Mouse (Mus musculus) midbrain, embryonic 10.5 days (tissue): ENCODE data around the gene Rhobtb1. TPM values are rescaled to one million over a fixed set of nuclear protein-coding genes. Genes with fewer than 3 reads are reported as not detected.
A peak's percentile ranks its signal among the peaks of the same experiment; 100 is the strongest.

Experiments
- DNase-seq: peaks from one replicate; pipeline ENCODE4 v3.0.0-alpha.2; 2017; ENCODE audit warnings: low spot score
- H3K27ac ChIP-seq: fragments of 300-500 bp; sonication (generic); replicated peaks from 2 replicates; pipeline ENCODE4 v1.5.1; 2016; ENCODE audit warnings: mild to moderate bottlenecking
- H3K27me3 ChIP-seq: fragments of 300-500 bp; sonication (generic); 2 replicates; pipeline ENCODE4 v1.6.1; 2016; ENCODE audit warnings: low read depth, mild to moderate bottlenecking; ENCODE audit not compliant: poor library complexity, severe bottlenecking
- H3K36me3 ChIP-seq: fragments of 300-500 bp; sonication (generic); 2 replicates; pipeline ENCODE4 v1.6.1; 2016; ENCODE audit warnings: mild to moderate bottlenecking, moderate library complexity
- H3K4me1 ChIP-seq: fragments of 300-500 bp; sonication (generic); 2 replicates; pipeline ENCODE4 v1.6.1; 2016
- H3K4me3 ChIP-seq: fragments of 300-500 bp; sonication (generic); 2 replicates; pipeline ENCODE4 v1.5.1; 2016; ENCODE audit warnings: mild to moderate bottlenecking, moderate library complexity
- H3K9me3 ChIP-seq: fragments of 300-500 bp; sonication (generic); replicated peaks from 2 replicates; pipeline ENCODE4 v1.6.1; 2016; ENCODE audit warnings: mild to moderate bottlenecking
- WGBS: fragments of 180-500 bp; shearing (Covaris S2); methylation state at CpG from one replicate; pipeline ENCODE4 v1.1.7; 2016; 5-methylcytosine and 5-hydroxymethylcytosine counted together
- polyA plus RNA-seq: library from polyadenylated mRNA; unstranded; fragments of >200 nt; fragmentation: Nextera tagmentation; extraction: Ambion mirVana; gene quantifications from 2 replicates; pipeline ENCODE4 v1.2.1, GENCODE M21; 2016

Gene Rhobtb1
- polyA plus RNA-seq, 1 experiment from 2014 or later = 12.6 TPM

GRCm38 (mm10) chr10:69255594-69255993 lies 104.4 kb downstream of the Rhobtb1 start:
- H3K27ac ChIP-seq = no peak overlapping the region
- no peak for DNase-seq
- 70% methylated on average over 5 of the region's 5 CpGs for WGBS
- no peaks in the 10 kb centered on the region for H3K9me3 ChIP-seq
- H3K4me1 ChIP-seq = peaks cover 37% of the 10 kb centered on the region
- H3K4me3 ChIP-seq = no peak overlapping the region
- peaks cover 15% of the 10 kb centered on the region for H3K36me3 ChIP-seq
- no peaks in the 10 kb centered on the region for H3K27me3 ChIP-seq

GRCm38 (mm10) chr10:69257592-69258133 lies 106.4 kb downstream of the Rhobtb1 start:
- WGBS = 84% methylated on average over 6 of the region's 6 CpGs
- H3K4me1 ChIP-seq = peaks cover 34% of the 10 kb centered on the region
- peaks cover 7% of the 10 kb centered on the region for H3K36me3 ChIP-seq
- no peaks in the 10 kb centered on the region for H3K9me3 ChIP-seq
- no peak overlapping the region for H3K4me3 ChIP-seq
- H3K27me3 ChIP-seq = no peaks in the 10 kb centered on the region
- DNase-seq = no peak
- no peak overlapping the region for H3K27ac ChIP-seq

- no peaks in the 10 kb centered on the region for H3K27me3 ChIP-seq
- peaks cover 7% of the 10 kb centered on the region for H3K36me3 ChIP-seq
- WGBS = 86% methylated on average over 9 of the region's 9 CpGs
- no peak overlapping the region for H3K27ac ChIP-seq
- H3K4me1 ChIP-seq = peaks cover 33% of the 10 kb centered on the region
- H3K9me3 ChIP-seq = no peaks in the 10 kb centered on the region
- no peak for DNase-seq
- no peak overlapping the region for H3K4me3 ChIP-seq
Measured at GRCm38 (mm10) chr10:69258588-69258987, 107.4 kb downstream of the Rhobtb1 start.

GRCm38 (mm10) chr10:69259161-69259560 lies 107.9 kb downstream of the Rhobtb1 start:
- no peak overlapping the region for H3K4me3 ChIP-seq
- no peaks in the 10 kb centered on the region for H3K9me3 ChIP-seq
- peaks cover 33% of the 10 kb centered on the region for H3K4me1 ChIP-seq
- no peak overlapping the region for H3K27ac ChIP-seq
- peaks cover 7% of the 10 kb centered on the region for H3K36me3 ChIP-seq
- no peaks in the 10 kb centered on the region for H3K27me3 ChIP-seq
- 69% methylated on average over 2 of the region's 2 CpGs for WGBS
- DNase-seq = no peak

- Histone ChIP-seq H3K36me3 (peaks cover 7% of the 10 kb centered on the region), H3K27me3 (no peaks in the 10 kb centered on the region), H3K9me3 (no peaks in the 10 kb centered on the region), H3K27ac (no peak overlapping the region), H3K4me3 (no peak overlapping the region), H3K4me1 (peaks cover 27% of the 10 kb centered on the region)
- 86% methylated on average over 8 of the region's 8 CpGs for WGBS
- no peak for DNase-seq
Measured at GRCm38 (mm10) chr10:69259929-69260328, 108.7 kb downstream of the Rhobtb1 start.

GRCm38 (mm10) chr10:69262918-69263822 lies 111.9 kb downstream of the Rhobtb1 start:
- peaks cover 23% of the 10 kb centered on the region for H3K4me1 ChIP-seq
- H3K27me3 ChIP-seq = no peaks in the 10 kb centered on the region
- H3K36me3 ChIP-seq = peaks cover 20% of the 10 kb centered on the region
- WGBS = 83% methylated on average over 14 of the region's 14 CpGs
- H3K27ac ChIP-seq = no peak overlapping the region
- DNase-seq = no peak
- H3K4me3 ChIP-seq = no peak overlapping the region
- H3K9me3 ChIP-seq = 0 out of 2 replicates have a peak, but pooled peaks cover 6% of the 10 kb centered on the region

- Histone ChIP-seq H3K9me3 (0 out of 2 replicates have a peak, but pooled peaks cover 6% of the 10 kb centered on the region), H3K27ac (no peak overlapping the region), H3K4me3 (no peak overlapping the region), H3K4me1 (peaks cover 30% of the 10 kb centered on the region), H3K36me3 (peaks cover 21% of the 10 kb centered on the region), H3K27me3 (no peaks in the 10 kb centered on the region)
- DNase-seq = no peak
- WGBS = 79% methylated on average over 2 of the region's 2 CpGs
Measured at GRCm38 (mm10) chr10:69263906-69264305, 112.7 kb downstream of the Rhobtb1 start.

- 95% methylated on average over 15 of the region's 15 CpGs for WGBS
- peaks cover 13% of the 10 kb centered on the region for H3K9me3 ChIP-seq
- H3K27ac ChIP-seq = no peak overlapping the region
- DNase-seq = no peak
- H3K27me3 ChIP-seq = no peaks in the 10 kb centered on the region
- peaks cover 27% of the 10 kb centered on the region for H3K36me3 ChIP-seq
- peaks cover 29% of the 10 kb centered on the region for H3K4me1 ChIP-seq
- H3K4me3 ChIP-seq = no peak overlapping the region
Measured at GRCm38 (mm10) chr10:69265421-69265820, 114.2 kb downstream of the Rhobtb1 start.

GRCm38 (mm10) chr10:69268061-69268643 lies 116.9 kb downstream of the Rhobtb1 start:
- WGBS = 39% methylated on average over 10 of the region's 10 CpGs
- DNase-seq = no peak
- peaks cover 36% of the 10 kb centered on the region for H3K4me1 ChIP-seq
- H3K36me3 ChIP-seq = peaks cover 48% of the 10 kb centered on the region
- peak overlapping the region; percentile 57 for H3K27ac ChIP-seq
- H3K9me3 ChIP-seq = peaks cover 18% of the 10 kb centered on the region
- no peak overlapping the region for H3K4me3 ChIP-seq
- peaks cover 9% of the 10 kb centered on the region for H3K27me3 ChIP-seq

GRCm38 (mm10) chr10:69271436-69271835 lies 120.2 kb downstream of the Rhobtb1 start:
- Histone ChIP-seq H3K4me1 (peaks cover 41% of the 10 kb centered on the region), H3K9me3 (peaks cover 13% of the 10 kb centered on the region), H3K27ac (no peak overlapping the region), H3K4me3 (no peak overlapping the region), H3K27me3 (peaks cover 14% of the 10 kb centered on the region), H3K36me3 (peaks cover 43% of the 10 kb centered on the region)
- 67% methylated on average over 10 of the region's 10 CpGs for WGBS
- DNase-seq = peak; percentile 32

GRCm38 (mm10) chr10:69274275-69274674 lies 123.0 kb downstream of the Rhobtb1 start:
- H3K27me3 ChIP-seq = peaks cover 34% of the 10 kb centered on the region
- WGBS = 15% methylated on average over 5 of the region's 5 CpGs
- H3K36me3 ChIP-seq = peaks cover 44% of the 10 kb centered on the region
- peaks cover 30% of the 10 kb centered on the region for H3K4me1 ChIP-seq
- H3K4me3 ChIP-seq = no peak overlapping the region
- H3K27ac ChIP-seq = 0 out of 2 replicates have a peak overlapping the region, but pooled peaks have one; percentile 42
- DNase-seq = peak; percentile 60
- H3K9me3 ChIP-seq = peaks cover 13% of the 10 kb centered on the region

- Histone ChIP-seq H3K4me3 (no peak overlapping the region), H3K4me1 (peaks cover 34% of the 10 kb centered on the region), H3K36me3 (peaks cover 41% of the 10 kb centered on the region), H3K9me3 (peaks cover 13% of the 10 kb centered on the region), H3K27me3 (peaks cover 34% of the 10 kb centered on the region), H3K27ac (peak overlapping the region; percentile 42; the same call in 1 of the 2 replicates)
- no peak for DNase-seq
Measured at GRCm38 (mm10) chr10:69274705-69275104, 123.5 kb downstream of the Rhobtb1 start.
